Mouse (Mus musculus): ENCODE data around the gene Map1b. TPM values are rescaled to one million over a fixed set of nuclear protein-coding genes. Genes with fewer than 3 reads are reported as not detected.

The Map1b gene
- total and polyA plus RNA-seq, 2 experiments from 2014 or later = 781 to 2,082 TPM

DNA sequence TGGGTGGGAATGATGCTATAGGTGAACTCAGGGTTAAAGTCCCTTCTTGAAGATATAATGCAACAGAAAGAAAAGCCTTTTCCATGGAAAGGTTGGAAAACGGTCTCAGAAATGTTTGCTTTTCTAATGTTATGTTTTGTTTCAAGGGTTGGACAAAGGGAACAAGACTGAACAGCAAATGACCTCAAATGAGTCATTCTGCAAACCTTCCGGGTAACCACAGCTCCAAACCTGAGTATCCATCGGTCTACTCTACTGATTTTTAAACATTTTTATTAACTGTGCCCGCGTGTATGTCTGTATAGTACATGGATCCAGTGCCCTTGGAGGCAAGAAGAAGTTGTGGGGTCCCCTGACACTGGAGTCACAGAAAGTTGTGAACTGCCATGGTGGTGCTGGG is 77.0 kb downstream of the Map1b start:
- H3K9me3 ChIP-seq (ENCODE audit: low read length) = no peaks in the 10 kb centered on the region
- no peak for ATAC-seq
- no peaks in the 10 kb centered on the region for H3K27me3 ChIP-seq (ENCODE audit: insufficient read depth, low read length)
- TF ChIP-seq CTCF (IDR thresholded peaks at IDR 0.05; ENCODE audit: low read depth) = no peak
- no peak overlapping the region for H3K27ac ChIP-seq (ENCODE audit: low read depth, low read length)
- WGBS = 93% methylated on average over 5 of the region's 5 CpGs
- DNase-seq = no peak
- peaks cover 14% of the 10 kb centered on the region for H3K4me1 ChIP-seq (ENCODE audit: insufficient read depth)
- no peak overlapping the region for H3K4me3 ChIP-seq (ENCODE audit: low read depth, low read length)
- H3K36me3 ChIP-seq (ENCODE audit: insufficient read depth) = peaks cover 71% of the 10 kb centered on the region
- no peak overlapping the region for H3K4me2 ChIP-seq (ENCODE audit: low read depth)
- H3K9ac ChIP-seq = no peak overlapping the region

DNA sequence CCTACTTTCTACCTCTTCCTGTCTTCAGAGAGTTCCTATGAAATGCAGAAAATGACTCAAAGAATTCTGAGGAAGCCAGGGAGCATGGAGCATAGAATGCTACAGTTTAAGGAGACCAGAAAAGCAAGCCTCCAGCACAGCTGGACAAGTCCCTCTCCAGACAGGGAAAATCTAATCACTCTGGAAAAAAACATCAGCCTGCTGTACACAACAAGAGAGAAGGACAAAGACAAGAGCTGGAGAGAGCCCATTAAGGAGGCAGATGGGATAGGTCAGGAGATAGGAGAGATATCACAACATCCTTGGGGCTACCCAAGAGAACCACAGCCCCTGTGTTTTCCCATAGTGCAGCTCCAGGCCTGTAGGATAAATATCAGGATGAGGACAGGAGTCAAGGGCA is 79.3 kb downstream of the Map1b start:
- DNase-seq (no peak), ATAC-seq (no peak)
- H3K27me3 ChIP-seq (ENCODE audit: insufficient read depth, low read length) = no peaks in the 10 kb centered on the region
- no peak overlapping the region for H3K4me3 ChIP-seq (ENCODE audit: low read depth, low read length)
- H3K4me2 ChIP-seq (ENCODE audit: low read depth) = no peak overlapping the region
- no peaks in the 10 kb centered on the region for H3K9me3 ChIP-seq (ENCODE audit: low read length)
- H3K4me1 ChIP-seq (ENCODE audit: insufficient read depth) = no peaks in the 10 kb centered on the region; the same call in 1 of the 2 replicates
- H3K9ac ChIP-seq = no peak overlapping the region
- H3K36me3 ChIP-seq (ENCODE audit: insufficient read depth) = peaks cover 94% of the 10 kb centered on the region
- no peak overlapping the region for H3K27ac ChIP-seq (ENCODE audit: low read depth, low read length)
- no peak for TF ChIP-seq CTCF (IDR thresholded peaks at IDR 0.05; ENCODE audit: low read depth)

GRCm38 (mm10) chr13:99434494-99434893 is 81.8 kb downstream of the Map1b start:
- H3K27ac ChIP-seq (ENCODE audit: low read depth, low read length) = no peak overlapping the region
- no peak overlapping the region for H3K4me2 ChIP-seq (ENCODE audit: low read depth)
- 88% methylated on average over 9 of the region's 9 CpGs for WGBS
- TF ChIP-seq CTCF (IDR thresholded peaks at IDR 0.05; ENCODE audit: low read depth) = no peak
- no peaks in the 10 kb centered on the region for H3K9me3 ChIP-seq (ENCODE audit: low read length)
- ATAC-seq (no peak), DNase-seq (no peak)
- no peak overlapping the region for H3K9ac ChIP-seq
- H3K36me3 ChIP-seq (ENCODE audit: insufficient read depth) = peaks cover 95% of the 10 kb centered on the region
- H3K27me3 ChIP-seq (ENCODE audit: insufficient read depth, low read length) = no peaks in the 10 kb centered on the region
- H3K4me3 ChIP-seq (ENCODE audit: low read depth, low read length) = no peak overlapping the region
- no peaks in the 10 kb centered on the region for H3K4me1 ChIP-seq (ENCODE audit: insufficient read depth)

- ATAC-seq = no peak; the same call in 1 of the 2 replicates
- H3K4me2 ChIP-seq (ENCODE audit: low read depth) = no peak overlapping the region
- no peak overlapping the region for H3K9ac ChIP-seq
- no peak for TF ChIP-seq CTCF (IDR thresholded peaks at IDR 0.05; ENCODE audit: low read depth)
- H3K27me3 ChIP-seq (ENCODE audit: insufficient read depth, low read length) = no peaks in the 10 kb centered on the region
- no peaks in the 10 kb centered on the region for H3K9me3 ChIP-seq (ENCODE audit: low read length)
- peaks cover 96% of the 10 kb centered on the region for H3K36me3 ChIP-seq (ENCODE audit: insufficient read depth)
- 93% methylated on average over 29 of the region's 29 CpGs for WGBS
- no peak for DNase-seq
- H3K27ac ChIP-seq (ENCODE audit: low read depth, low read length) = no peak overlapping the region
- H3K4me3 ChIP-seq (ENCODE audit: low read depth, low read length) = no peak overlapping the region
- H3K4me1 ChIP-seq (ENCODE audit: insufficient read depth) = no peaks in the 10 kb centered on the region
Observed at GRCm38 (mm10) chr13:99433068-99434008, 83.0 kb downstream of the Map1b start.

DNA sequence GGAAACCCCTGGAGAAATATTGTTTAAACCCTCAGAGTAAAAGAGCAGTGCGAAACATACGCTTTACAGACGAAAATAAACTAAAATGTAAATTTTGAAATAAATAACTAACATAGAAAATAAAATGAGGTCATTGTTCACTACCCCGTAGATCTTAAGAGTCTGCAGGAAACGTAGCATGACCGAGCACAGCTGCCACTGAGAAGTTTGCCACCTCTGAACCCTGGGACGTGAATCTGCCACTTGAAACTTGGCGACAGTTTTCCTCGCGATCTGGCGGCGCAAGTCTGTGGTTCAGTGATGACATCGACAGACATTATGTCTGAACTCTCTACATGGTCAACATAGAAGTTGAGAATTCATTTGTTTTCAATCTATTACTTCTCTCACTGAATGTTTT is 92.8 kb downstream of the Map1b start:
- Histone ChIP-seq H3K9ac (no peak overlapping the region), H3K4me2 (ENCODE audit: low read depth) (no peak overlapping the region), H3K4me1 (ENCODE audit: insufficient read depth) (no peaks in the 10 kb centered on the region), H3K27ac (ENCODE audit: low read depth, low read length) (no peak overlapping the region), H3K4me3 (ENCODE audit: low read depth, low read length) (no peak overlapping the region), H3K9me3 (ENCODE audit: low read length) (no peaks in the 10 kb centered on the region), H3K36me3 (ENCODE audit: insufficient read depth) (peaks cover 55% of the 10 kb centered on the region), H3K27me3 (ENCODE audit: insufficient read depth, low read length) (no peaks in the 10 kb centered on the region)
- DNase-seq (no peak), ATAC-seq (no peak)
- WGBS = 86% methylated on average over 13 of the region's 13 CpGs
- no peak for TF ChIP-seq CTCF (IDR thresholded peaks at IDR 0.05; ENCODE audit: low read depth)

- no peak overlapping the region for H3K9ac ChIP-seq
- H3K36me3 ChIP-seq (ENCODE audit: insufficient read depth) = peaks cover 23% of the 10 kb centered on the region
- no peaks in the 10 kb centered on the region for H3K9me3 ChIP-seq (ENCODE audit: low read length)
- no peaks in the 10 kb centered on the region for H3K27me3 ChIP-seq (ENCODE audit: insufficient read depth, low read length)
- WGBS = 83% methylated on average over 9 of the region's 9 CpGs
- no peak overlapping the region for H3K4me2 ChIP-seq (ENCODE audit: low read depth)
- ATAC-seq (no peak), DNase-seq (no peak)
- no peak for TF ChIP-seq CTCF (IDR thresholded peaks at IDR 0.05; ENCODE audit: low read depth)
- no peak overlapping the region for H3K4me3 ChIP-seq (ENCODE audit: low read depth, low read length)
- no peaks in the 10 kb centered on the region for H3K4me1 ChIP-seq (ENCODE audit: insufficient read depth)
- H3K27ac ChIP-seq (ENCODE audit: low read depth, low read length) = no peak overlapping the region
Observed at GRCm38 (mm10) chr13:99416601-99417000, 99.7 kb downstream of the Map1b start.

DNA sequence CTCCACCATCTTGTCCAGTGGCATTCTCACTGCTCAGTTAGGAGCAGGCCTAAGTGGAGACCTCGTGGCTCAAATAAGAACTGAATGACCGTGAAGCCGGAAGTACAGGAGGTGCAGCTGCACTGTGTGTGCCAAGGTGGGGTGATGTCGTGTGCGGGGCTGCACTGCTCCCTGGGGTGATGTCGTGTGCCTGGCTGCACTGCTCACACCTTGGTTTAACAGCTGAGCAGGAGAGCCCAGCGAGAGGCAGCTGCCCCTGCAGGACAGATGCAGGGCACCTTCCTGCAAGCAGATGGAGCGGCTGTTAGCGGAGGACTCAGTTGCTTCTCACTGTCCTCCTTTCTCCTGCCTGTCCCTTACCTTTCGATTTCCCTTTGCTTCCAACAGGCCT is 102.0 kb downstream of the Map1b start:
- DNase-seq (no peak), ATAC-seq (no peak)
- WGBS = 50% methylated on average over 10 of the region's 10 CpGs
- Histone ChIP-seq H3K4me1 (ENCODE audit: insufficient read depth) (no peaks in the 10 kb centered on the region), H3K9me3 (ENCODE audit: low read length) (no peaks in the 10 kb centered on the region), H3K4me3 (ENCODE audit: low read depth, low read length) (no peak overlapping the region), H3K27ac (ENCODE audit: low read depth, low read length) (no peak overlapping the region), H3K4me2 (ENCODE audit: low read depth) (no peak overlapping the region), H3K27me3 (ENCODE audit: insufficient read depth, low read length) (no peaks in the 10 kb centered on the region), H3K36me3 (ENCODE audit: insufficient read depth) (peaks cover 28% of the 10 kb centered on the region), H3K9ac (no peak overlapping the region)
- no peak for TF ChIP-seq CTCF (IDR thresholded peaks at IDR 0.05; ENCODE audit: low read depth)

All from forebrain, postnatal 0 days (tissue).